Mouse (Mus musculus) left cerebral cortex, postnatal 10 days (tissue): ENCODE measurements around the gene E130308A19Rik. TPM values are rescaled to one million over a fixed set of nuclear protein-coding genes. Genes with fewer than 3 reads are reported as not detected.
A peak's percentile ranks its signal among the peaks of the same experiment; 100 is the strongest.

Source experiments
- DNase-seq, 2 experiments: peaks; one replicate each; pipeline ENCODE4 v3.0.0; 2021 to 2022; ENCODE audit warnings: low spot score in 2 of 2, mixed read lengths in 1 of 2; ENCODE audit errors: extremely low spot score in 1 of 2
- intact Hi-C: fragments of 180-260 bp; cut with DNase I; formaldehyde crosslinking; loops from one replicate; pipeline ENCODE4 v1.15.1; 2025
- total RNA-seq, 2 experiments: library from RNA; stranded (reverse); gene quantifications; 2 replicates each; pipeline ENCODE4 v1.2.3; 2021

The E130308A19Rik gene
- total RNA-seq, 2 experiments from 2014 or later: 9.3 to 10.0 TPM

GRCm38 (mm10) chr4:59669131-59669530 is 43.1 kb downstream of the E130308A19Rik start:
- DNase-seq: no peak
- intact Hi-C loops: no loop called here

- peak in 1 of 2 experiments; percentile 45 for DNase-seq
- intact Hi-C loops: no loop called here
Measured at GRCm38 (mm10) chr4:59670015-59670414, 44.0 kb downstream of the E130308A19Rik start.

- no peak for DNase-seq
- intact Hi-C loops: no loop called here
Measured at GRCm38 (mm10) chr4:59673423-59674117, 47.6 kb downstream of the E130308A19Rik start.

GRCm38 (mm10) chr4:59674929-59675679 is 49.1 kb downstream of the E130308A19Rik start:
- no peak for DNase-seq
- intact Hi-C loops: no loop called here

- no peak for DNase-seq
- intact Hi-C loops: no loop called here
Measured at GRCm38 (mm10) chr4:59675699-59676098, 49.7 kb downstream of the E130308A19Rik start.

- intact Hi-C loops: no loop called here
Measured at GRCm38 (mm10) chr4:59681383-59681782, 55.4 kb downstream of the E130308A19Rik start.

GRCm38 (mm10) chr4:59682491-59682890 is 56.5 kb downstream of the E130308A19Rik start:
- DNase-seq: no peak
- intact Hi-C loops: no loop called here

More at GRCm38 (mm10) chr4:59681383-59681782, 55.4 kb downstream of the E130308A19Rik start:
- no peak for DNase-seq

GRCm38 (mm10) chr4:59682950-59683349 is 56.9 kb downstream of the E130308A19Rik start:
- intact Hi-C loops: no loop called here
- DNase-seq: no peak

- DNase-seq: no peak
- intact Hi-C loops: no loop called here
Measured at GRCm38 (mm10) chr4:59684306-59684705, 58.3 kb downstream of the E130308A19Rik start.

GRCm38 (mm10) chr4:59686716-59687115 is 60.7 kb downstream of the E130308A19Rik start:
- no peak for DNase-seq

GRCm38 (mm10) chr4:59689055-59689454 is 63.0 kb downstream of the E130308A19Rik start:
- intact Hi-C loops: no loop called here
- no peak for DNase-seq

More at GRCm38 (mm10) chr4:59686716-59687115, 60.7 kb downstream of the E130308A19Rik start:
- intact Hi-C loops: no loop called here

- DNase-seq: no peak
- intact Hi-C loops: no loop called here
Measured at GRCm38 (mm10) chr4:59690145-59690544, 64.1 kb downstream of the E130308A19Rik start.

GRCm38 (mm10) chr4:59696846-59697245 is 70.8 kb downstream of the E130308A19Rik start:
- DNase-seq: no peak
- intact Hi-C loops: no loop called here

GRCm38 (mm10) chr4:59697869-59698268 is 71.9 kb downstream of the E130308A19Rik start:
- DNase-seq: no peak
- intact Hi-C loops: no loop called here

- intact Hi-C loops: no loop called here
Measured at GRCm38 (mm10) chr4:59699014-59699792, 73.2 kb downstream of the E130308A19Rik start.

GRCm38 (mm10) chr4:59709321-59709720 is 83.3 kb downstream of the E130308A19Rik start:
- no peak for DNase-seq
- intact Hi-C loops: no loop called here

More at GRCm38 (mm10) chr4:59699014-59699792, 73.2 kb downstream of the E130308A19Rik start:
- DNase-seq: no peak

- intact Hi-C loops: no loop called here
- no peak for DNase-seq
Measured at GRCm38 (mm10) chr4:59710736-59711389, 84.9 kb downstream of the E130308A19Rik start.

GRCm38 (mm10) chr4:59712451-59712850 is 86.4 kb downstream of the E130308A19Rik start:
- intact Hi-C loops: no loop called here
- no peak for DNase-seq

- intact Hi-C loops: no loop called here
- no peak for DNase-seq
Measured at GRCm38 (mm10) chr4:59712955-59713354, 86.9 kb downstream of the E130308A19Rik start.
